Mouse (Mus musculus) midbrain, postnatal 0 days (tissue): Measurements from ENCODE around the gene Ppa2. TPM values are rescaled to one million over a fixed set of nuclear protein-coding genes. Genes with fewer than 3 reads are reported as not detected.

ENCODE experiments used
- ATAC-seq: fragments of 200-750 bp; cut with Nextera tagmentation; 2 replicates; pipeline ENCODE4 v1.8.0; 2017; ENCODE audit warnings: moderate number of reproducible peaks, mild to moderate bottlenecking, moderate TSS enrichment, moderate library complexity; ENCODE audit not compliant: low FRiP score
- DNase-seq: peaks from one replicate; pipeline ENCODE4 v3.0.0-alpha.2; 2015; ENCODE audit warnings: low spot score
- H3K27ac ChIP-seq: fragments of 300-500 bp; sonication (generic); 2 replicates; pipeline ENCODE4 v1.5.1; 2014; ENCODE audit warnings: low read depth, mild to moderate bottlenecking, low read length, mixed read lengths
- H3K27me3 ChIP-seq: fragments of 300-500 bp; sonication (generic); 2 replicates; pipeline ENCODE4 v1.6.1; 2014; ENCODE audit warnings: low read length, control low read depth, mixed read lengths; ENCODE audit not compliant: insufficient read depth
- H3K36me3 ChIP-seq: fragments of 300-500 bp; sonication (generic); 2 replicates; pipeline ENCODE4 v1.6.1; 2014; ENCODE audit warnings: low read length, control low read depth, mixed read lengths; ENCODE audit not compliant: insufficient read depth
- H3K4me1 ChIP-seq: fragments of 300-500 bp; sonication (generic); 2 replicates; pipeline ENCODE4 v1.6.1; 2014; ENCODE audit warnings: mild to moderate bottlenecking, control low read depth, antibody characterized with exemption, low read length, mixed read lengths; ENCODE audit not compliant: insufficient read depth
- H3K4me2 ChIP-seq: fragments of 300-500 bp; sonication (generic); 2 replicates; pipeline ENCODE4 v1.6.1; 2014; ENCODE audit warnings: low read depth, mild to moderate bottlenecking, low read length, mixed read lengths; ENCODE audit not compliant: poor library complexity, severe bottlenecking
- H3K4me3 ChIP-seq: fragments of 300-500 bp; sonication (generic); 2 replicates; pipeline ENCODE4 v1.5.1; 2014; ENCODE audit warnings: low read depth, mild to moderate bottlenecking, low read length, moderate library complexity
- H3K9ac ChIP-seq: fragments of 300-500 bp; sonication (generic); replicated peaks from 2 replicates; pipeline ENCODE4 v1.6.1; 2014; ENCODE audit warnings: mild to moderate bottlenecking, low read length, moderate library complexity, mixed read lengths; ENCODE audit not compliant: poor library complexity, severe bottlenecking
- H3K9me3 ChIP-seq: fragments of 300-500 bp; sonication (generic); 2 replicates; pipeline ENCODE4 v1.6.1; 2016; ENCODE audit warnings: low read length, control low read depth
- CTCF ChIP-seq: IDR thresholded peaks from 2 replicates; pipeline ENCODE4 v1.5.1; 2016; ENCODE audit warnings: antibody characterized with exemption, mild to moderate bottlenecking
- WGBS: fragments of 180-500 bp; shearing (Covaris S2); extraction: QIAGEN DNeasy Blood & Tissue Kit; methylation state at CpG from one replicate; pipeline ENCODE4 v1.1.7; 2014; 5-methylcytosine and 5-hydroxymethylcytosine counted together
- polyA plus RNA-seq: library from polyadenylated mRNA; unstranded; fragments of >200 nt; fragmentation: Nextera tagmentation; extraction: Ambion mirVana; gene quantifications from 2 replicates; pipeline ENCODE4 v1.2.1, GENCODE M21; 2015
- total RNA-seq: library from RNA; depleted of rRNA; stranded (reverse); fragments of >200 nt; gene quantifications from 2 replicates; pipeline ENCODE4 v1.2.3, GENCODE M21; 2014

The Ppa2 gene
- total and polyA plus RNA-seq, 2 experiments from 2014 or later = 33.1 to 99.4 TPM

DNA sequence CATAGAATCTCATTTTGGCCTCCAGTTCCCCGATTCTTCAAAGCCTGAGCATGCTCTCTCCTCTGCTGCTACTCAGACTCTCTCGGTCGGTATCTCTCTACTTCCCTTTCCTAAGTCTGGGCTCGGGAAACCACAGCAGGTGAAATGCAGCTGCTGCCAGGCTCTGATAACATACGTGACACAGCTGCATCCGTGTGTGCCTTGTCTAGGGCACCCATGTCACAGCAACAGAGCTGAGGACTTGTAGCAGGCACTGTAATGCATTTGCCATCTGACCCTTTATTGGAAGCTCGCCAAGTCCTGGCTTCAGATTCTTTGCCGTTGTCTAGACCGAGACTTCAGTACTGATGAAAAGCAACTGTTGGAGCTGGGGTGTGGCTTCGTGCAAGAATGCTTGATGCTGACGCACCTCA lies 29.5 kb downstream of the Ppa2 start:
- Histone ChIP-seq H3K9me3 (no peaks in the 10 kb centered on the region), H3K4me1 (0 out of 2 replicates have a peak, but pooled peaks cover 2% of the 10 kb centered on the region), H3K27ac (peak overlapping the region; percentile 49), H3K4me3 (no peak overlapping the region), H3K4me2 (peak overlapping the region; percentile 31), H3K9ac (peak overlapping the region; percentile 29), H3K27me3 (no peaks in the 10 kb centered on the region), H3K36me3 (peaks cover 3% of the 10 kb centered on the region; the same call in 1 of the 2 replicates)
- ATAC-seq (peak; percentile 53), DNase-seq (peak; percentile 58)
- no peak for TF ChIP-seq CTCF
- 42% methylated on average over 11 of the region's 11 CpGs for WGBS

DNA sequence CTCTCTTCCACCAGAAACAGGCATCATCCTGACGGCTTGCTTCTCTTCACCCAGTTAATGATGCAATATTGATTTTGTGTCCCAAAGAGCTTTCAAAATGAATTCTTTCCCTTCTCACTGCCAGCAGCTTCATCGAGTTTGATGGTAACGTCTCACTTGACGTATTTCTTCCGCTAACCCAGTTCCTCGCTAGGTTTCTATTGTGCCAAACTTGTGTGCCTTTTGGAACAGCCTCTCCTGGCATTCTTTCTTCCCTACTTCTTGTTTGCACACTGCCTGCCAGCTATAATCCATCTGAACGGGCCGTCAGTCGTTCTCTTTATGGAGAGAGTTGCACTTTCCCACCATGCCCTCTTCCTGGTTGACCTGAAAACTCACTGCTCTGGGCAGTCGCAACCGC lies 31.2 kb downstream of the Ppa2 start:
- Histone ChIP-seq H3K36me3 (peaks cover 3% of the 10 kb centered on the region; the same call in 1 of the 2 replicates), H3K9me3 (no peaks in the 10 kb centered on the region), H3K27me3 (no peaks in the 10 kb centered on the region), H3K4me1 (0 out of 2 replicates have a peak, but pooled peaks cover 2% of the 10 kb centered on the region), H3K27ac (no peak overlapping the region), H3K4me2 (no peak overlapping the region), H3K4me3 (no peak overlapping the region), H3K9ac (no peak overlapping the region)
- no peak for TF ChIP-seq CTCF
- ATAC-seq = no peak
- 79% methylated on average over 11 of the region's 11 CpGs for WGBS
- no peak for DNase-seq

DNA sequence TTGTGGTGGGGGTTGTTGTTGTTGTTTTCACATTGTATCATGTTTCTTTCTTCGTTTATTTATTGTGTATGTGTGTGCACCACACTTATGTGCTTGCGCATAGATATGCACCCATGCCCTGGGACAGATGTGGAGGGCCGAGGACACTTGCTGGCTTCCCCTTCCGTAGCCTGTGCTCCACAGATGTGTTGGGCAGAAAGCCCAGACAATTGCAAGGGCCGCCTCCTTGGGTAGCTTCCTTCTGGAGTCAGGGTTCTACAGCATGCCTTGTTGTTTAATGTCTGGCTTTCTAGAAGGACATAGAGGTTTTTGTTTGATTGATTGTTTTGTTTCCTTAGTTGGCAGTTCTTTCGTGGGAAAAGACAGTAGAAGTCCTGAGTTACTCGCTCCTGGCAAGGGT lies 37.6 kb downstream of the Ppa2 start:
- Histone ChIP-seq H3K4me3 (no peak overlapping the region), H3K36me3 (no peaks in the 10 kb centered on the region; the same call in 1 of the 2 replicates), H3K9me3 (no peaks in the 10 kb centered on the region), H3K4me2 (no peak overlapping the region), H3K9ac (no peak overlapping the region), H3K4me1 (no peaks in the 10 kb centered on the region), H3K27ac (no peak overlapping the region), H3K27me3 (no peaks in the 10 kb centered on the region)
- DNase-seq (no peak), ATAC-seq (no peak)
- no peak for TF ChIP-seq CTCF
- 84% methylated on average over 7 of the region's 7 CpGs for WGBS

DNA sequence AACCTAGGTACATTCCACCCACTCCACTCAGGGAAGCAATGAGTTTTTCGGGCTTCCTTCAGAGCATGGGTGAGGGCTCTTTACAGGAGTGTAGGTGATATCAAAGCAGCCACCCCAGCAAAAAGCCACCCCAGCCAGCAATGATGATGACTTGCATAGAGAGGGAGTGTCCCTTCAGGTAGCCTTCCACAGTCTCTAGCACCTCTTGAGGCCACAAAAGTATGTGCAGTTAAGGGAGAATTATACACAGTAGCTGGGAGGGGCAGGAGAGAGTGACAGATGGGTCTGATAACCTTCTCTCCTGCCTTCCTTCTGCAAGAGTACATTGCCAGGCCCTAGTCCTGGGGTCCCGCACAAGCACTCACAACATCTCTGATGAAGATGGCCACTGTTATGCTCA lies 38.9 kb downstream of the Ppa2 start:
- Histone ChIP-seq H3K9me3 (no peaks in the 10 kb centered on the region), H3K9ac (no peak overlapping the region), H3K27ac (no peak overlapping the region), H3K36me3 (no peaks in the 10 kb centered on the region; the same call in 1 of the 2 replicates), H3K4me1 (no peaks in the 10 kb centered on the region), H3K27me3 (no peaks in the 10 kb centered on the region), H3K4me3 (no peak overlapping the region), H3K4me2 (no peak overlapping the region)
- no peak for TF ChIP-seq CTCF
- ATAC-seq (no peak), DNase-seq (no peak)
- WGBS = 97% methylated on average over 2 of the region's 2 CpGs

DNA sequence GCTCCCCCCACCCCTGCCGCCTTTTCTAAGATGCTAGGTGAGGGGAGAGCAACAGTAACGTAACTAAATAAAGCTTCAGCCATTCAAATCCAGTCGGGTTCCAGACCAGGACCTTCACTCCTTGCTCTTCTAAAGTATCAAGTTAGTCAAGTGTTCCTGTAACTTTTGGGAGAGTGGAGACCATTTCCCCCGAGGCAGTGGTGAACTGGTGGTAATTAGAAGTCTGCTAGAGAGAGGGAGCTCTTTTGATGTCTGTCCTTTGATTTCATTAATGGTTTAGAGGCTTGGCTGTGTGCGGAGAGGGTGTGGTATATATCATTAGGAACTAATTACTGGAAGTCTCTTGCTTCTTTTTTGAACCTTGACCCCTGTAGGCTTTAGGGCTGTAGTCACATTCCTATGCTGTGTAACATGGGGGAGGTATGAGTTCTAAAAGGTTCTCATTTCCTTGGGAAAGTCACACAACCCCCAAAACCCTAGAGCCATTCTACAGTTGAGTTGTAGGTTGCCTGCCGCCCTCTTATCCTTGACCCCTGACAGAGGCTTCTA lies 47.6 kb downstream of the Ppa2 start:
- DNase-seq (no peak), ATAC-seq (no peak)
- Histone ChIP-seq H3K36me3 (no peaks in the 10 kb centered on the region), H3K4me1 (no peaks in the 10 kb centered on the region), H3K9ac (no peak overlapping the region), H3K27ac (no peak overlapping the region), H3K4me2 (no peak overlapping the region), H3K9me3 (no peaks in the 10 kb centered on the region), H3K27me3 (no peaks in the 10 kb centered on the region), H3K4me3 (no peak overlapping the region)
- no peak for TF ChIP-seq CTCF
- WGBS = 81% methylated on average over 6 of the region's 6 CpGs

DNA sequence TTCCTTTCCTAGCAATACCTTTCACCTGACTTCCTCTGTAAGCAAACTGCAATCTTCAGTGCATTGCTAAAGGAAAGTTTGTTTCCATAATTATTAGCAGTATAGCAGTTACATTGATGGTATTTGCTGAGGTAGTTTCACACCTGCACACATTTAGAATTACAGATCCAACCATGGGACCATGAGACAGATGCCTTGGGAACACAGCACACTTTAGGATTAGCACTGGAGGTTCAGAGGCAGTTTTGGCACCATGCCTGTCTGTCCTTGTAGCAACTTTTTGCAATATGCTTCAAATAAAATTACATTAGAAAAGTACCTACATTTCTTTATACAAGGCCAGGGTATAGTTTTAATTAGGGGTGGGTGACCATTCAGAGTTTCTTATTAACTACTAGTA lies 48.1 kb downstream of the Ppa2 start:
- no peak for TF ChIP-seq CTCF
- Histone ChIP-seq H3K9me3 (no peaks in the 10 kb centered on the region), H3K27me3 (no peaks in the 10 kb centered on the region), H3K4me2 (no peak overlapping the region), H3K4me3 (no peak overlapping the region), H3K9ac (no peak overlapping the region), H3K4me1 (no peaks in the 10 kb centered on the region), H3K36me3 (no peaks in the 10 kb centered on the region), H3K27ac (no peak overlapping the region)
- ATAC-seq = no peak
- no peak for DNase-seq
